Comparison of ENCODE assay signal across 9 mouse cellular contexts in genomic region chr12:118848496-118849202, GRCm38 (mm10). TPM values are rescaled to one million over a fixed set of nuclear protein-coding genes. Genes with fewer than 3 reads are reported as not detected.
DNase-seq lines count a peak whose midpoint lies in the region; ATAC-seq and TF ChIP-seq lines count a peak whose summit lies in the region.
"Had no signal": no experiment of that assay in that cellular context is flagged by ENCODE, and none has a peak within 500 bp of the region (broad histone marks: within the 10 kb centered on the region; RNA-seq: fewer than 3 reads in every experiment).

No protein-coding gene starts in this region.

- peak overlapping the region; percentile 28 for H3K4me3 ChIP-seq in kidney, embryonic 14.5 days (ENCODE audit: low read length)
- peak overlapping the region; percentile 27 for H3K4me3 ChIP-seq in bone marrow macrophage, adult 2 months (ENCODE audit: insufficient read depth, low read length)
- peak overlapping the region; percentile 31; the same call in 1 of the 2 replicates for H3K4me3 ChIP-seq in liver, embryonic 13.5 days (replicated peaks)
- peak overlapping the region; percentile 23 for H3K4me3 ChIP-seq in stomach, postnatal 0 days (ENCODE audit: low read depth, low read length)

- no peaks in the 10 kb centered on the region for H3K9me3 ChIP-seq in kidney, embryonic 14.5 days (ENCODE audit: control insufficient read depth, low read length)
- H3K9me3 ChIP-seq in liver, embryonic 13.5 days (replicated peaks), result no peaks in the 10 kb centered on the region
- no peaks in the 10 kb centered on the region for H3K9me3 ChIP-seq in stomach, postnatal 0 days (ENCODE audit: control insufficient read depth, low read length)

- no peak overlapping the region for H3K27ac ChIP-seq in kidney, embryonic 14.5 days (ENCODE audit: low read depth, low read length)
- H3K27ac ChIP-seq in bone marrow macrophage, adult 2 months (ENCODE audit: insufficient read depth, low read depth, low read length), result no peak overlapping the region
- H3K27ac ChIP-seq in liver, embryonic 13.5 days, result no peak overlapping the region
- no peak overlapping the region for H3K27ac ChIP-seq in stomach, postnatal 0 days (replicated peaks)

- H3K27me3 ChIP-seq in kidney, embryonic 14.5 days (ENCODE audit: control insufficient read depth, insufficient read depth, low read length), result peaks cover 88% of the 10 kb centered on the region
- H3K27me3 ChIP-seq in liver, embryonic 13.5 days, result peaks cover 93% of the 10 kb centered on the region
- H3K27me3 ChIP-seq in stomach, postnatal 0 days (ENCODE audit: control insufficient read depth, insufficient read depth, low read length), result peaks cover 29% of the 10 kb centered on the region

- peak; percentile 10; the same call in 1 of the 2 replicates for ATAC-seq in kidney, embryonic 14.5 days (ENCODE audit: low FRiP score, low TSS enrichment)
- ATAC-seq in granulocyte monocyte progenitor cell, adult 5-6 weeks (replicated peaks; ENCODE audit: poor library complexity, severe bottlenecking), result peak; percentile 18; the same call in 1 of the 2 replicates
- no peak for ATAC-seq in liver, embryonic 13.5 days (ENCODE audit: low read depth)
- no peak for ATAC-seq in stomach, postnatal 0 days (ENCODE audit: low FRiP score, low TSS enrichment)
- no peak for ATAC-seq in inflammation-experienced regulatory T-cells, adult 6 months

- WGBS in kidney, embryonic 14.5 days, result under 1% methylated on average over 78 of the region's 80 CpGs
- under 1% methylated on average over 79 of the region's 80 CpGs for WGBS in liver, embryonic 13.5 days (ENCODE audit: insufficient replicate concordance)
- 1% methylated on average over 74 of the region's 80 CpGs for WGBS in stomach, postnatal 0 days

- peak overlapping the region; percentile 26 for H3K4me2 ChIP-seq in kidney, embryonic 14.5 days (replicated peaks; ENCODE audit: low read depth, low read length)
- peak overlapping the region; percentile 45 for H3K4me2 ChIP-seq in liver, embryonic 13.5 days
- peak overlapping the region; percentile 44 for H3K4me2 ChIP-seq in stomach, postnatal 0 days (replicated peaks; ENCODE audit: low read depth)

- no peak for TF ChIP-seq EP300 in stomach, postnatal 0 days (optimal IDR thresholded peaks at IDR 0.05)

- no peaks in the 10 kb centered on the region; the same call in 1 of the 2 replicates for H3K4me1 ChIP-seq in kidney, embryonic 14.5 days (ENCODE audit: control insufficient read depth, insufficient read depth, low read length)
- H3K4me1 ChIP-seq in bone marrow macrophage, adult 2 months (ENCODE audit: control insufficient read depth, insufficient read depth, low read length), result 0 out of 2 replicates have a peak, but pooled peaks cover 3% of the 10 kb centered on the region
- peaks cover 5% of the 10 kb centered on the region for H3K4me1 ChIP-seq in liver, embryonic 13.5 days (replicated peaks)
- H3K4me1 ChIP-seq in stomach, postnatal 0 days (replicated peaks; ENCODE audit: control insufficient read depth, insufficient read depth), result no peaks in the 10 kb centered on the region

- no peak overlapping the region for H3K9ac ChIP-seq in kidney, embryonic 14.5 days (ENCODE audit: low read depth, low read length)
- no peak overlapping the region for H3K9ac ChIP-seq in liver, embryonic 13.5 days
- H3K9ac ChIP-seq in stomach, postnatal 0 days (ENCODE audit: low read length), result no peak overlapping the region

- H3K36me3 ChIP-seq in kidney, embryonic 14.5 days (ENCODE audit: control insufficient read depth, insufficient read depth, low read length), result no peaks in the 10 kb centered on the region
- no peaks in the 10 kb centered on the region for H3K36me3 ChIP-seq in liver, embryonic 13.5 days
- H3K36me3 ChIP-seq in stomach, postnatal 0 days (ENCODE audit: control insufficient read depth, insufficient read depth, low read length), result no peaks in the 10 kb centered on the region

- no peak for DNase-seq in kidney, adult 9 months
- no peak for DNase-seq in liver, embryonic 13.5 days
- DNase-seq in stomach, postnatal 0 days (ENCODE audit: low spot score), result no peak
- no peak for DNase-seq in cerebellum, adult 11 months

- no peak for TF ChIP-seq CTCF in bone marrow macrophage, adult 2 months (IDR thresholded peaks at IDR 0.05; ENCODE audit: low read depth, low read length)
- TF ChIP-seq CTCF in stomach, postnatal 0 days (IDR thresholded peaks at IDR 0.05; ENCODE audit: low read depth), result peak; percentile 34; the same call in 1 of the 2 replicates

- TF ChIP-seq POLR2A in bone marrow macrophage, adult 2 months (IDR thresholded peaks at IDR 0.05; ENCODE audit: borderline replicate concordance, low read depth, low read length), result no peak

RNA-seq across cellular contexts. Expression of gene Sp8, which starts 2.5 kb away (rescaled TPM):
- polyA plus RNA-seq in kidney, embryonic 14.5 days (2014; fragmentation: Nextera tagmentation; extraction: Ambion mirVana), result not detected in 2 replicates
- not detected in 2 replicates for polyA plus RNA-seq in bone marrow macrophage, adult 2 months (2012; ENCODE audit: insufficient read depth, insufficient read length, missing spikeins)
- not detected in 2 replicates for total RNA-seq in granulocyte monocyte progenitor cell, adult 5-6 weeks (2014; fragmentation: Nextera tagmentation)
- not detected in 2 replicates for total RNA-seq in granulocyte monocyte progenitor cell, adult 5-6 weeks (2017)
- not detected in 2 replicates for polyA plus RNA-seq in liver, embryonic 13.5 days (2015; fragmentation: Nextera tagmentation; extraction: Ambion mirVana)
- polyA plus RNA-seq in stomach, postnatal 0 days (2015; fragmentation: Nextera tagmentation; extraction: Ambion mirVana), result 0.02 TPM in 1 of 2 replicates, not detected in the other
- not detected for polyA plus RNA-seq in inflammation-experienced regulatory T-cells, adult 6 months (2017; shearing (Covaris generic))
- polyA plus RNA-seq: large intestine, adult 2 months had no signal

Comparison
In these comparisons a context has a peak if more than half of its experiments do, and no peak if none do; other contexts are left out.
1. ATAC-seq: peak in kidney, embryonic 14.5 days (single experiment) and granulocyte monocyte progenitor cell, adult 5-6 weeks (single experiment); none in liver, embryonic 13.5 days (single experiment), stomach, postnatal 0 days (single experiment) and inflammation-experienced regulatory T-cells, adult 6 months (single experiment).
2. Peak in every context shown above with its lines, with median percentiles within 50 percentile points of each other: H3K4me2 ChIP-seq and H3K4me3 ChIP-seq.